Mouse (Mus musculus) midbrain, embryonic 13.5 days (tissue): ENCODE measurements around the gene Tmem108. TPM values are rescaled to one million over a fixed set of nuclear protein-coding genes. Genes with fewer than 3 reads are reported as not detected.
A peak's percentile ranks its signal among the peaks of the same experiment; 100 is the strongest.

Experiments
- ATAC-seq: fragments of 200-750 bp; cut with Nextera tagmentation; 2 replicates; pipeline ENCODE4 v1.8.0; 2017; ENCODE audit warnings: mild to moderate bottlenecking, moderate TSS enrichment, moderate library complexity
- H3K27ac ChIP-seq: fragments of 300-500 bp; sonication (generic); 2 replicates; pipeline ENCODE4 v1.5.1; 2015; ENCODE audit warnings: inconsistent platforms, mild to moderate bottlenecking, moderate library complexity
- H3K27me3 ChIP-seq: fragments of 300-500 bp; sonication (generic); 2 replicates; pipeline ENCODE4 v1.6.1; 2015; ENCODE audit warnings: mild to moderate bottlenecking, inconsistent platforms
- H3K36me3 ChIP-seq: fragments of 300-500 bp; sonication (generic); 2 replicates; pipeline ENCODE4 v1.6.1; 2015; ENCODE audit warnings: mild to moderate bottlenecking, inconsistent platforms
- H3K4me1 ChIP-seq: fragments of 300-500 bp; sonication (generic); replicated peaks from 2 replicates; pipeline ENCODE4 v1.6.1; 2015; ENCODE audit warnings: inconsistent platforms
- H3K4me2 ChIP-seq: fragments of 300-500 bp; sonication (generic); replicated peaks from 2 replicates; pipeline ENCODE4 v1.6.1; 2015; ENCODE audit warnings: moderate library complexity, mild to moderate bottlenecking, inconsistent platforms
- H3K4me3 ChIP-seq: fragments of 300-500 bp; sonication (generic); replicated peaks from 2 replicates; pipeline ENCODE4 v1.5.1; 2015; ENCODE audit warnings: mild to moderate bottlenecking, inconsistent platforms
- H3K9ac ChIP-seq: fragments of 300-500 bp; sonication (generic); replicated peaks from 2 replicates; pipeline ENCODE4 v1.6.1; 2015; ENCODE audit warnings: mild to moderate bottlenecking, inconsistent platforms
- H3K9me3 ChIP-seq: fragments of 300-500 bp; sonication (generic); 2 replicates; pipeline ENCODE4 v1.6.1; 2016; ENCODE audit warnings: mild to moderate bottlenecking, inconsistent platforms
- WGBS: fragments of 180-500 bp; shearing (Covaris S2); methylation state at CpG from one replicate; pipeline ENCODE4 v1.1.7; 2015; 5-methylcytosine and 5-hydroxymethylcytosine counted together
- polyA plus RNA-seq: library from polyadenylated mRNA; unstranded; fragments of >200 nt; fragmentation: Nextera tagmentation; extraction: Ambion mirVana; gene quantifications from 2 replicates; pipeline ENCODE4 v1.2.1, GENCODE M21; 2015

Gene Tmem108
- polyA plus RNA-seq, 1 experiment from 2014 or later, result 23.4 TPM

- H3K4me2 ChIP-seq, result no peak overlapping the region
- H3K9ac ChIP-seq, result no peak overlapping the region
- no peaks in the 10 kb centered on the region for H3K36me3 ChIP-seq
- 77% methylated on average over 6 of the region's 6 CpGs for WGBS
- H3K27ac ChIP-seq, result no peak overlapping the region
- H3K27me3 ChIP-seq, result peaks cover 25% of the 10 kb centered on the region
- H3K4me1 ChIP-seq, result peaks cover 59% of the 10 kb centered on the region
- H3K9me3 ChIP-seq, result no peaks in the 10 kb centered on the region
- H3K4me3 ChIP-seq, result no peak overlapping the region
- ATAC-seq, result no peak
These were observed 225.5 kb downstream of the Tmem108 start for GRCm38 (mm10) chr9:103536059-103536634.

DNA sequence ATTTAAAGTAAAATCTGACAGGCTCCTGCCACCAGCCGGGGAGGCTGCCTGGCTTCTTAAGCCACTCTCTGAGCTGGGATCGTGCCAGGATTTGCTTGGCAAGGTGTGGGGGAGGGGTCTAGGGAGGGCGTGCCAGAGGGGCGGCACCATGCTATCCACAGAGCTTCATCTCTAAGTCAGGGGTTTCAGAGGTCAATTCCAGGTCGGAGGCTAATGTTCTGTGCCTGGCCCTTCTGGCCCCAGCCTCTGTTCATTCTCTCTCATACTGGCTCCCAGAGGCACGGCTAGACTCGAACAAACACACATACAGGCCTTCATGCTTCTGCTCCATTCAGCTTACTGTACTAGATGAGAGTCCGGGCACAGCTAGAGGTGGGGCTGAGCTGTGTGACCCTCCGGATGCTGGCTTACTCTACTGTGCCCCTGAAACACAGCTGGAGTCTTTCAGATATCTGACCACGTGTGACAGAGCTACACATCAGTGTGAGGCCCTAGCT, 236.5 kb downstream of the Tmem108 start:
- Histone ChIP-seq H3K4me3 (no peak overlapping the region), H3K27me3 (peaks cover 14% of the 10 kb centered on the region), H3K27ac (peak overlapping the region; percentile 85), H3K36me3 (no peaks in the 10 kb centered on the region), H3K9me3 (no peaks in the 10 kb centered on the region), H3K4me2 (peak overlapping the region; percentile 27; the same call in 1 of the 2 replicates), H3K9ac (no peak overlapping the region), H3K4me1 (peaks cover 34% of the 10 kb centered on the region)
- ATAC-seq, result peak; percentile 81
- WGBS, result 16% methylated on average over 10 of the region's 10 CpGs

- peak overlapping the region; percentile 74 for H3K27ac ChIP-seq
- peaks cover 34% of the 10 kb centered on the region for H3K4me1 ChIP-seq
- H3K4me3 ChIP-seq, result no peak overlapping the region
- H3K27me3 ChIP-seq, result peaks cover 14% of the 10 kb centered on the region
- no peak overlapping the region for H3K9ac ChIP-seq
- peak overlapping the region; percentile 24; the same call in 1 of the 2 replicates for H3K4me2 ChIP-seq
- H3K9me3 ChIP-seq, result no peaks in the 10 kb centered on the region
- peak; percentile 92 for ATAC-seq
- no peaks in the 10 kb centered on the region for H3K36me3 ChIP-seq
- 5% methylated on average over 5 of the region's 5 CpGs for WGBS
These were observed 237.0 kb downstream of the Tmem108 start for GRCm38 (mm10) chr9:103524600-103524999.

- no peak overlapping the region for H3K4me2 ChIP-seq
These were observed 237.8 kb downstream of the Tmem108 start for GRCm38 (mm10) chr9:103523742-103524403.

GRCm38 (mm10) chr9:103523008-103523407, 238.6 kb downstream of the Tmem108 start:
- 62% methylated on average over 6 of the region's 6 CpGs for WGBS
- Histone ChIP-seq H3K4me3 (no peak overlapping the region), H3K27me3 (peaks cover 9% of the 10 kb centered on the region), H3K9me3 (peaks cover 4% of the 10 kb centered on the region; the same call in 1 of the 2 replicates), H3K36me3 (no peaks in the 10 kb centered on the region), H3K4me2 (no peak overlapping the region), H3K27ac (no peak overlapping the region), H3K9ac (no peak overlapping the region), H3K4me1 (peaks cover 34% of the 10 kb centered on the region)
- ATAC-seq, result no peak

More at GRCm38 (mm10) chr9:103523742-103524403, 237.8 kb downstream of the Tmem108 start:
- Histone ChIP-seq H3K4me1 (peaks cover 34% of the 10 kb centered on the region), H3K36me3 (no peaks in the 10 kb centered on the region), H3K27ac (peak overlapping the region; percentile 74; the same call in 1 of the 2 replicates), H3K4me3 (no peak overlapping the region), H3K9ac (no peak overlapping the region; the same call in 1 of the 2 replicates), H3K27me3 (peaks cover 14% of the 10 kb centered on the region), H3K9me3 (peaks cover 3% of the 10 kb centered on the region; the same call in 1 of the 2 replicates)
- ATAC-seq, result 0 out of 2 replicates have a peak, but pooled peaks have one; percentile 37
- whole genome bisulfite sequencing, result 49% methylated on average over 7 of the region's 7 CpGs

DNA sequence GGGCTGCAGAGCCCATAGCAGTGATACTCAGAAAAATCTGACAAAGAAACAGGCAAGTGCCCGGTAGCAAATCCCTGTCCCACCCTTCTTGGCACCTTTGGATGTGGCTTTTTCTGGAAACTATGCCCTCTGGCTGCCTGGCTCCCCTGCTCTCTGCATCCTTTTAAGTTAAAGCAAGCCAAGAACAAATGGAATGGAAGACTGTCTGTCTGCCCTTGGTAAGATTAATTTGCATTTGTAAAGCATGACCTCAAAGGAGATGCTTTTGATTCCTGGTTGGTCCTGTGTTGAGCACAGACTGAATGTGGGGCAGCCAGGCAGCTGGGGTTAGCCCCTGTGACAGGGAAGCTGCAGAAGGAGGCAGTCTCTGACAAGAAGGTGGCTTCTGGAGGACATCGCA, 247.8 kb downstream of the Tmem108 start:
- Histone ChIP-seq H3K27me3 (peaks cover under 1% of the 10 kb centered on the region; the same call in 1 of the 2 replicates), H3K36me3 (no peaks in the 10 kb centered on the region), H3K4me1 (peaks cover 11% of the 10 kb centered on the region), H3K4me3 (no peak overlapping the region), H3K9me3 (peaks cover 2% of the 10 kb centered on the region; the same call in 1 of the 2 replicates), H3K4me2 (no peak overlapping the region), H3K27ac (peak overlapping the region; percentile 32), H3K9ac (no peak overlapping the region)
- 19% methylated on average over 2 of the region's 2 CpGs for WGBS
- ATAC-seq, result no peak; the same call in 1 of the 2 replicates

DNA sequence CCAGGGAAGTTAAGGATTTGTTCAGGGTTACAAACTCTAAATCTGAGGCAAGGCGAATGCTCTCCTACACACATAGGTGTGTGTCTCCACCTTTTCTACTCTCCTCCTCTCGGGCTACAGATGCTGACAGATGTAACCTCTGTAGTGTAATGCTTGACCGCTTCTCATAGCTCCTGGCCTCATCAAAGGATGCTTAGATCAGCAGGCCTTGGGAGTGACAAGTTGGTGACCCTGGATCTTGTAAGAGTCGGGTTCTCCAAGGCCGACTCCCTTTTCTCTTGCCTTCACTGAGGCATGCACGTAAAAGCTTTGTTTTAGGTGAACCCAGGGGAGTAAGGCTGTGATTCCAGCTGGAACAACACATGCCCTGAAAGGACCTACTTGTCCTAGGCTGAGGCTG, 249.4 kb downstream of the Tmem108 start:
- 73% methylated on average over 6 of the region's 6 CpGs for WGBS
- peaks cover 12% of the 10 kb centered on the region for H3K4me1 ChIP-seq
- H3K36me3 ChIP-seq, result no peaks in the 10 kb centered on the region
- H3K4me2 ChIP-seq, result no peak overlapping the region
- peaks cover 10% of the 10 kb centered on the region; the same call in 1 of the 2 replicates for H3K27me3 ChIP-seq
- no peak overlapping the region for H3K9ac ChIP-seq
- ATAC-seq, result no peak
- H3K27ac ChIP-seq, result no peak overlapping the region
- H3K4me3 ChIP-seq, result no peak overlapping the region
- no peaks in the 10 kb centered on the region for H3K9me3 ChIP-seq

- Histone ChIP-seq H3K27ac (no peak overlapping the region), H3K4me2 (no peak overlapping the region), H3K9ac (no peak overlapping the region), H3K36me3 (no peaks in the 10 kb centered on the region), H3K4me1 (peaks cover 46% of the 10 kb centered on the region), H3K9me3 (no peaks in the 10 kb centered on the region), H3K4me3 (no peak overlapping the region), H3K27me3 (peaks cover 16% of the 10 kb centered on the region; the same call in 1 of the 2 replicates)
- 81% methylated on average over 7 of the region's 7 CpGs for WGBS
- ATAC-seq, result no peak
These were observed 254.6 kb downstream of the Tmem108 start for GRCm38 (mm10) chr9:103506968-103507584.

- H3K27me3 ChIP-seq, result peaks cover 24% of the 10 kb centered on the region
- H3K9me3 ChIP-seq, result no peaks in the 10 kb centered on the region
- WGBS, result 49% methylated on average over 5 of the region's 5 CpGs
- peak overlapping the region; percentile 76 for H3K27ac ChIP-seq
- ATAC-seq, result peak; percentile 68
- H3K4me3 ChIP-seq, result no peak overlapping the region
- H3K9ac ChIP-seq, result no peak overlapping the region
- H3K36me3 ChIP-seq, result no peaks in the 10 kb centered on the region
- H3K4me1 ChIP-seq, result peaks cover 56% of the 10 kb centered on the region
- H3K4me2 ChIP-seq, result no peak overlapping the region
These were observed 256.6 kb downstream of the Tmem108 start for GRCm38 (mm10) chr9:103505067-103505466.

GRCm38 (mm10) chr9:103504646-103505045, 257.0 kb downstream of the Tmem108 start:
- H3K27me3 ChIP-seq, result peaks cover 28% of the 10 kb centered on the region
- peak; percentile 89 for ATAC-seq
- H3K27ac ChIP-seq, result peak overlapping the region; percentile 76
- peaks cover 1% of the 10 kb centered on the region; the same call in 1 of the 2 replicates for H3K36me3 ChIP-seq
- H3K9ac ChIP-seq, result no peak overlapping the region
- no peak overlapping the region for H3K4me3 ChIP-seq
- H3K4me2 ChIP-seq, result no peak overlapping the region
- no peaks in the 10 kb centered on the region for H3K9me3 ChIP-seq
- WGBS, result 20% methylated on average over 1 of the region's 1 CpGs
- H3K4me1 ChIP-seq, result peaks cover 57% of the 10 kb centered on the region

DNA sequence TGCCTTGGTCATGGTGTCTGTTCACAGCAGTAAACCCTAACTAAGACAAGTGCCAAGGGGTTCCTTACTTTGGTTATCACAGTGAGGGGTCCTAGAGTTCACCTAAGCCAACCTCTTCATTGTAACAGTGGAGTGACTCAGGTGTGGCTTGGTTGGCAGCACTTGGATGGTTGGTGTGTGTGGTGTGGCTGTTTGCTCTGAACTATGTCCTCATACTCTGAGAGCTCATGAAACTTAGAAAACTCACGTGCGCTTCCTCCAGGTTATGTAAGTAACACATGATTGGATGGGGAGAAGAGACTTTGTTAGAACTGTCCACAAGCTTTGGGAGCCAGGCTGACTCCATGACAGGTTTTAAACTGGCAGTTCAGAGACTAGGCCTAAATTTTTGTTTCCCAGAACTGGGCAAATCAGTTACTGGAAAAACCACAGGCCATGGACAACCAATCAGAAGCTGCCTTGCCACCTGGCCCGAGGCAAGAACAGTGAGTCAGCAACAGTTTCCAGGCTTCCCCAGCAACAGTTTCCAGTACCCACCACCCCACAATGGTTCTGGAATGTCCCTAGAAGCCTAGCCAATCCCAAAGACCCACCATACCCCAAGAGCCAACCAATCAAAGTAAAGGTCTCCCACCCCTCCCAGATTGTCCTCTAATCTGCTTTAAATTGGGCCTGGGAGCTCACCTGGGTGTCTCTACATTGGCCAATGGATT, 257.9 kb downstream of the Tmem108 start:
- Histone ChIP-seq H3K4me2 (no peak overlapping the region), H3K27ac (peak overlapping the region; percentile 76), H3K27me3 (peaks cover 35% of the 10 kb centered on the region), H3K9me3 (no peaks in the 10 kb centered on the region), H3K4me1 (peaks cover 60% of the 10 kb centered on the region), H3K36me3 (peaks cover 10% of the 10 kb centered on the region; the same call in 1 of the 2 replicates), H3K9ac (no peak overlapping the region), H3K4me3 (no peak overlapping the region)
- 92% methylated on average over 3 of the region's 3 CpGs for WGBS
- no peak for ATAC-seq
